Mouse (Mus musculus) E14TG2a.4 (cell line): ENCODE results near the gene Coro2b.

Experiments used
- H3K27me3 ChIP-seq: 2 replicates; pipeline ENCODE4 v1.6.1; 2014; ENCODE audit warnings: low read length, control low read depth; ENCODE audit not compliant: insufficient read depth
- H3K36me3 ChIP-seq: 2 replicates; pipeline ENCODE4 v1.6.1; 2014; ENCODE audit warnings: low read length, control low read depth; ENCODE audit not compliant: insufficient read depth
- H3K4me1 ChIP-seq: replicated peaks from 2 replicates; pipeline ENCODE4 v1.6.1; 2014; ENCODE audit warnings: low read depth, low read length, control low read depth
- H3K4me3 ChIP-seq: replicated peaks from 2 replicates; pipeline ENCODE4 v1.5.1; 2014; ENCODE audit warnings: mild to moderate bottlenecking, low read length
- H3K9me3 ChIP-seq: 2 replicates; pipeline ENCODE4 v1.6.1; 2014; ENCODE audit warnings: low read length, control low read depth
- CTCF ChIP-seq: conservative IDR thresholded peaks from 2 replicates; pipeline ENCODE4 v1.5.1; 2014; ENCODE audit warnings: low read length
- NANOG ChIP-seq: IDR thresholded peaks from 2 replicates; pipeline ENCODE4 v1.6.1; 2014; ENCODE audit warnings: borderline replicate concordance, low read length, mixed read lengths
- POU5F1 ChIP-seq: IDR thresholded peaks from 2 replicates; pipeline ENCODE4 v1.6.1; 2014; ENCODE audit warnings: low read length, borderline replicate concordance

Coro2b gene

DNA sequence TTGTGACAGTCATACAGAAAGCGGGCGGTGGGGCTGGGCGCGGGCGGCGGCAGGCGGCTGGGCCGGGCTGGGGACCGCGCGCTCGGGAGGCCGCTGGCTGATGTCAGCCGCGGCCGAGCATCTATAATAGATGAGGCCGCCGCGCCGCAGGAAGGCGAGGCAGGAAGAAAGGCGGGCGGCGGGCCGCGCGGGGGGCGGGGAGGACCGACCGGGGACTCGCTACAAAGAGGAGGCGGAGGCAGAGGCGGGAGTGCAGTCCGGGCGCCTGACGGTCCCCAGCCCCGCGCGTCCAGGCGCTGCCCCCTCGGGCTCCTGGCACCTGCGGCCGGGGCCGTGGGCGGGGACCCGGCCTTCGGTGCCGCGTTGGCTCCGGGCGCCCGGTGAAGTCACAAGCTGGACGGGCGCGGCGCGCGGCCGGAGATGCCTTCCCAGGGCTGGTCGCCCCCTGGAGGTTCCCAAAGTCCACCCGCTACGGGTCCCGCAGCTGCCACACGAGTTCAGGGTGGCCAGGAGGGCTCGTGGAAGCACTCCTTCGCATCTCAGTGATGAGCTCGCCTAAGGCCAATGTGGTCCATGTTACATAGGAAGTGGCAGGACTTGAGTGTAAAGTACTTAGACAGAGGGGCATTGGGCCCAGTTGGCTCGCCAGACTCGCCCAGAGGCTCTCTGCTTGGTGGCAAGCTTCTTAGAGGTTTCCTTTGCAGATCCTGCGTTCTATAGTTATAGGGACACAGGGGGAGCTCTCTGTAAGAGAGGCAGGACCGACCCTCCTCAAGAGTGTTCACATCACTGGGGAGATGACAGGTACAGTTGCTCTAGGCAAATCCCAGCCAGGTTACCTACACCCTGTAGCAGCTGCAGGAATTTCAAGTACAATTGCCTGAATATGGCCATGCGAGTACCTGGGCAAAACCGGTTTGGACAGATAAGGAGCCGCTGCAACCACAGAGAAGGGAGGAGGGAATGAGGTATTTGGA lies at the start of gene Coro2b:
Gene Coro2b (minus strand): TSS at position 390 of the 977 bp plus-strand sequence.
- peaks cover 61% of the 10 kb centered on the region for H3K27me3 ChIP-seq
- H3K36me3 ChIP-seq, result no peaks in the 10 kb centered on the region
- peaks cover 79% of the 10 kb centered on the region for H3K4me1 ChIP-seq
- TF ChIP-seq CTCF (no peak), POU5F1 (no peak), NANOG (no peak)
- no peaks in the 10 kb centered on the region for H3K9me3 ChIP-seq
- H3K4me3 ChIP-seq, result peak within 1 kb of the TSS; percentile 84

GRCm38 (mm10) chr9:62577558-62577957 lies 40.7 kb upstream of the Coro2b start:
- Histone ChIP-seq H3K27me3 (no peaks in the 10 kb centered on the region), H3K4me1 (no peaks in the 10 kb centered on the region), H3K4me3 (no peak overlapping the region), H3K9me3 (peaks cover 10% of the 10 kb centered on the region), H3K36me3 (no peaks in the 10 kb centered on the region)
- TF ChIP-seq CTCF (no peak), NANOG (no peak), POU5F1 (no peak)

DNA sequence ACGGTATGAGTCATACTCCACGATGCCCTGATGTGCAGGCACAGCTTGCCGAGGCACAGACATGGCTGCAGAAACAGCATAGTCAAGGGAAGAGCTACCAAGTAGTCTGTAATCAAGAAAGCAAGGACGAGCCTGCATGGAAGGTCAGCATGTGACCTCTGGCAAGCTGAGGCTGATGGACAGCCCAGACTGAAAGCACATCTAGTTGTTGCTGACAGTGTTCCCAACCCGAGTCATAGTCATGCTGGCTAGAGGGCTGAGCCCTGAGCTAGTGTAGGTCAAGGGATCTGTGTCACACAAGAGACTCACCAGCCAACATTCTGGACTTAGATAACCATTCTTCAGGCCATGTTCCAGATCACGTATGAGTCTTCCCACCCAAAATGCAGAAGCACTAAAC lies 32.3 kb upstream of the Coro2b start:
- Histone ChIP-seq H3K4me1 (no peaks in the 10 kb centered on the region), H3K27me3 (no peaks in the 10 kb centered on the region), H3K36me3 (no peaks in the 10 kb centered on the region), H3K4me3 (no peak overlapping the region), H3K9me3 (no peaks in the 10 kb centered on the region)
- no peak for TF ChIP-seq CTCF
- no peak for TF ChIP-seq NANOG
- no peak for TF ChIP-seq POU5F1

GRCm38 (mm10) chr9:62567818-62568217 lies 31.0 kb upstream of the Coro2b start:
- Histone ChIP-seq H3K4me1 (no peaks in the 10 kb centered on the region), H3K9me3 (no peaks in the 10 kb centered on the region), H3K27me3 (no peaks in the 10 kb centered on the region), H3K4me3 (no peak overlapping the region), H3K36me3 (no peaks in the 10 kb centered on the region)
- TF ChIP-seq POU5F1 (no peak), NANOG (no peak), CTCF (no peak)

DNA sequence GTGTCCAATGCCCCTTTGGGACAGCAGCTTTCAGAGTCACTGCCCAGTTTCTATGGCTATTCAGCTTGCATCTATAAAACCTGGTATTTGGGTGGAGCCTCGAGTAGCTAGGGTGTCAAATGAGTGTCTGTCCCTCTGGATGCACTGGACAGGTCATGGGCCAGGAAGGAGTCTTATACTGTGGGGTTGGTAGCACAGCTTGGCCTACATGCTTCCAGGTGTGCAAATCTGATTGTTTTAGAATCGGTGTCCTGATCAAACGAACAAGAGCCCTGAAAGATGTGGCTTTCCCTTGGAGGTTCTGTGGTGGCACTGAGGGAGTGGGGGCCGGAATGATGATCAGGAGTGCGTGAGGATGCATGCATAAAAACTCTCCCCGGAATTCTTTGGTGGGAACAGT lies 25.4 kb upstream of the Coro2b start:
- H3K9me3 ChIP-seq, result no peaks in the 10 kb centered on the region
- no peak overlapping the region for H3K4me3 ChIP-seq
- no peaks in the 10 kb centered on the region for H3K4me1 ChIP-seq
- H3K36me3 ChIP-seq, result no peaks in the 10 kb centered on the region
- H3K27me3 ChIP-seq, result no peaks in the 10 kb centered on the region
- TF ChIP-seq NANOG, result no peak
- TF ChIP-seq CTCF, result no peak
- no peak for TF ChIP-seq POU5F1

DNA sequence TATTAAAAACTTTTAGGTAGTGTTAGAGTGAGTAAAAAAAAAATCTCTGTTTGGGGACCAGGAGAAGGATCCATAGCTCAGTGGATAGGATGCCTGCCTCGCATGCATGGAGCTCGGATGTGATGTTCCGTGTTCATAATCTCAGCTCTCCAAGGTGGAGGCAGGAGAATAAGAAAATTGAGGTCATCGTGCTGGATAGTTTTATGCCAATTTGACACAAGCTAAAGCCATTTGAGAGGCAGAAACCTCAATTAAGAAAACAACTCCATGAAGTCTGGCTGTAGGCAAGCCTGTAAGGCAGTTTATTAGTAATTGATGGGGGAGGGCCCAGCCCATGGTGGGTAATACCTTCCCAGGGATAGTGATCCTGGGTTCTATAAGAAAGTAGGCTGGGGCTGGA lies 23.6 kb upstream of the Coro2b start:
- H3K4me1 ChIP-seq, result peaks cover 9% of the 10 kb centered on the region
- no peaks in the 10 kb centered on the region for H3K9me3 ChIP-seq
- no peaks in the 10 kb centered on the region for H3K36me3 ChIP-seq
- no peak for TF ChIP-seq POU5F1
- no peak for TF ChIP-seq CTCF
- TF ChIP-seq NANOG, result no peak
- no peaks in the 10 kb centered on the region for H3K27me3 ChIP-seq
- no peak overlapping the region for H3K4me3 ChIP-seq

DNA sequence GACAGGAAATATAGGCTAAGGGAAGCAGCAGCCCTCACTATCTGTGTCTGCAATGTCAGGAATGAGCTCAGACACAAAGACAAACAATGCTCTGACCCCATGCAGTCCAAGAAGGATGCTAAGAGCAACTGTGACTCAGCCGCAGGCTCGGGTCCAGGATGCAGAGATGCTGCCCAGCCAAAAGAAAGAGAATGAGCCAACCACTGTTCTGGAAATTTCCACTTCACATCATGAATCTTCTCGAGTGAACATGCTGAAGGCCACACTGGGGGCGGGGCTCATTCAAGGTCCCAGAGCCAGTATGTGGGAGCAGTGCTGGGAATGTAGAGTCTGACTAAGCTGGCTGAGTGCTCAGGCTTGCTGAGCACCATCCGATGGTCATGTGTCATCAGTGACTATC lies 23.2 kb upstream of the Coro2b start:
- Histone ChIP-seq H3K9me3 (no peaks in the 10 kb centered on the region), H3K36me3 (no peaks in the 10 kb centered on the region), H3K27me3 (no peaks in the 10 kb centered on the region), H3K4me3 (no peak overlapping the region), H3K4me1 (peaks cover 9% of the 10 kb centered on the region)
- TF ChIP-seq NANOG (no peak), POU5F1 (no peak), CTCF (no peak)

GRCm38 (mm10) chr9:62559446-62559845 lies 22.6 kb upstream of the Coro2b start:
- H3K9me3 ChIP-seq, result no peaks in the 10 kb centered on the region
- TF ChIP-seq NANOG (no peak), CTCF (no peak), POU5F1 (no peak)
- H3K36me3 ChIP-seq, result no peaks in the 10 kb centered on the region
- H3K4me1 ChIP-seq, result peaks cover 9% of the 10 kb centered on the region
- no peak overlapping the region for H3K4me3 ChIP-seq
- H3K27me3 ChIP-seq, result no peaks in the 10 kb centered on the region
